Mouse (Mus musculus) stomach, postnatal 0 days (tissue): ENCODE results near the gene Hist1h2bh.

Source experiments
- CTCF ChIP-seq: IDR thresholded peaks from 2 replicates; pipeline ENCODE4 v1.5.1; 2016; ENCODE audit warnings: antibody characterized with exemption, low read depth, mild to moderate bottlenecking, moderate library complexity
- EP300 ChIP-seq: optimal IDR thresholded peaks from 2 replicates; pipeline ENCODE3; 2016; ENCODE audit warnings: antibody characterized with exemption

DNA sequence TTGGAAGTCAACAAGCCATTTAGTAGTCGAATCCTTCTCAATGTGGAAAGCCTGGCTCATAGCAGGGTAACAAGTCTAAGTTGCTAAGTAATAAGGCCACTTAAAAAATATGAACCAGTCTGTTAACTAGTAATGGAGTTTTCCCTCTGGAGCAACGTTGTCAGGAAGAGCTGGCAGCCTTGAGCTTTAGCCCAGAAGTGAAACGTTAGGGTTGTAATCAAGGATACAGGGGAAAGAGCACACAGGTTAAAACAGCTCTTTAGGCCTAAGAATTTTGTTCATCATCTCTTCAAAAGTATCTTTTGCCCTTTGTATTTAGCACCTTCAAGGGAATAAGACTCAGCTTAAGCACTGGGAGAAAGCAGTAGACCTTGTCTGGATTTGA, 7.6 kb upstream of the Hist1h2bh start:
- TF ChIP-seq CTCF: no peak
- TF ChIP-seq EP300: no peak
